Mouse (Mus musculus) liver, postnatal 0 days (tissue): ENCODE measurements around the gene Avil.

Experiments used
- CTCF ChIP-seq: sonication (generic); IDR thresholded peaks from 2 replicates; pipeline ENCODE4 v1.5.1; 2016; ENCODE audit warnings: antibody characterized with exemption, low read depth
- EP300 ChIP-seq: IDR thresholded peaks from 2 replicates; pipeline ENCODE4 v1.6.1; 2016; ENCODE audit warnings: antibody characterized with exemption, low read depth, mild to moderate bottlenecking

DNA sequence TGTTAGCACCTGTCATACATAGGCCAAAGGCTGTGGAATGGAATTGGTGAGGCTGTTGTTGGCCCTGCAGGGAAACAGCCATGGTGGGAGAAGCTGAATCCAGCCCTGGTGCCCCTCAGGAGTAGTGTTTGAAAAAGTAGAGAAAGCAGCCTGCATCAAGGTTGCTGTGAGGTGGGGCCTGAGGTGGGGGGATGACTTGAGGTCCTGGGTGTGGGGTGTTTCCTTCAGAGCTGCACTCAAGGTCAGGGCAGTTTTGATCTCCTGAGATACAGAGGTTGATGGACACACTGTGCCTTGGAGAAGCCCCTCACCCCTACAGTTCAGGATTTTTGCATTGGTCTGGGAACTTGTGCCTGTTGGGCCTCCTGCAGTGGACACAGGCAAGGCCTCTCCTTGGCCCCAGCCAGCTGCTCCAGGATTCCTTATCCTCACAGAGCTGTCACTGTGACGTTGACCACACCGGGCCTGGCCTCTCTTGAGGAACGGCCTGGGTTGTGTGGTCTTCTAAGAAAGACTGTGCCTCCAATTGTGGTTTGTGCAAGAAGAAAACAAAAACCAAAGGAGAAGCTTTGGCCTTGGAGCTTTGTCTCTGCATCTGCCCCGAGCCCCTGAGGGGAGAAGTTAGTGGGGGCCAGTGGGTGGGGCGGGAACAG, 11.9 kb upstream of the Avil start:
- TF ChIP-seq EP300 (no peak), CTCF (no peak)
